Mouse (Mus musculus) kidney, adult 2 months (tissue): Measurements from ENCODE around the gene Trib2.

Source experiments
- CTCF ChIP-seq: fragments of 200-500 bp; conservative IDR thresholded peaks from 2 replicates; pipeline ENCODE4 v1.5.1; 2011; ENCODE audit warnings: low read depth, mild to moderate bottlenecking, control low read depth, low read length, moderate library complexity, mixed read lengths; ENCODE audit not compliant: insufficient read depth, insufficient read length
- POLR2A ChIP-seq: fragments of 200-500 bp; IDR thresholded peaks from one replicate; pipeline ENCODE4 v1.6.1; 2011; ENCODE audit warnings: low read depth, low read length, control low read depth

GRCm38 (mm10) chr12:15809249-15809648 is 7.5 kb downstream of the Trib2 start:
- no peak for TF ChIP-seq POLR2A
- TF ChIP-seq CTCF, result no peak
